Mouse (Mus musculus): ENCODE data around the gene 4933415A04Rik. TPM values are rescaled to one million over a fixed set of nuclear protein-coding genes. Genes with fewer than 3 reads are reported as not detected.

Gene 4933415A04Rik
- total and polyA plus RNA-seq, 3 experiments: not detected

- Histone ChIP-seq H3K9ac (ENCODE audit: control insufficient read depth, low read depth, low read length, poor library complexity, severe bottlenecking) (no peak overlapping the region), H3K4me3 (ENCODE audit: control insufficient read depth in 1 of 2, insufficient read depth in 1 of 2, low read depth in 2 of 2, low read length in 2 of 2) (no peak overlapping the region), H3K27ac (ENCODE audit: control insufficient read depth, low read depth, low read length) (no peak overlapping the region), H3K4me1 (ENCODE audit: control insufficient read depth in 1 of 2, insufficient read depth in 2 of 2, low read length in 2 of 2) (no peaks in the 10 kb centered on the region), H3K36me3 (ENCODE audit: control insufficient read depth in 1 of 2, insufficient read depth in 2 of 2, low read length in 2 of 2) (no peaks in the 10 kb centered on the region), H3K27me3 (ENCODE audit: control insufficient read depth in 1 of 2, insufficient read depth in 2 of 2, low read length in 2 of 2) (no peaks in the 10 kb centered on the region), H3K9me3 (replicated peaks; ENCODE audit: insufficient read depth, low read length) (no peaks in the 10 kb centered on the region), H3K79me2 (ENCODE audit: control insufficient read depth, insufficient read depth, low read length, poor library complexity) (no peaks in the 10 kb centered on the region)
- no peak for DNase-seq (ENCODE audit: low read depth, low spot score)
- no peak for TF ChIP-seq MXI1 (IDR thresholded peaks at IDR 0.05; ENCODE audit: low read depth, low read length)
These were observed 40.9 kb upstream of the 4933415A04Rik start for GRCm38 (mm10) chr11:43545873-43546475.

GRCm38 (mm10) chr11:43546678-43547077 is 40.2 kb upstream of the 4933415A04Rik start:
- H3K4me1 ChIP-seq (ENCODE audit: control insufficient read depth in 1 of 2, insufficient read depth in 2 of 2, low read length in 2 of 2): no peaks in the 10 kb centered on the region

DNA sequence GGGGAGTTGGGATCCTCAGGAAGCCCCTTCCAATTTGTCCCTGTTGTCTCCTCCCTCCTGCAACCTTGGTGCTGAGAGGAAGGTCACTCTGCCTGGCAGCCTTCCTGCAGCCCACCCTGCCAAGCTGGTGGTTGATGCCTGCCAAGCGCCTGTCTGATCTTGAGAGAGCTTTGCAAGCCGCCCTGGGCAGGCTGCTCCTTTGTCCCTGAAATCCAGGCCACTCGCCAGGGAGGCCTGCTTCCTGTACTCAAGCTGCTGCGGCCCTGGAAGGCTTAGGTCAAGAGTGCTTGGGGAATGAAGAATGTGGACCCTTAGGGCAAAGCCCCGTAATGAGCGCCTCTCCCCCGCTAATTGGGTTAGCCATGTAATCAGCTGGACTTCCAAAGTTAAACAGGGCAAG is 38.7 kb upstream of the 4933415A04Rik start:
- TF ChIP-seq RAD21 (IDR thresholded peaks at IDR 0.05; ENCODE audit: low read depth, low read length) (no peak), ZKSCAN1 (IDR thresholded peaks at IDR 0.05; ENCODE audit: low read depth, low read length) (no peak), RCOR1 (IDR thresholded peaks at IDR 0.05; ENCODE audit: low read depth, low read length) (no peak), NRF1 (IDR thresholded peaks at IDR 0.05; ENCODE audit: insufficient read depth, low read depth, low read length, poor library complexity, severe bottlenecking) (no peak), UBTF (IDR thresholded peaks at IDR 0.05; ENCODE audit: borderline replicate concordance, insufficient read depth, low read depth, low read length) (no peak), GATA1 (IDR thresholded peaks at IDR 0.05; ENCODE audit: low read depth, low read length) (no peak), KAT2A (conservative IDR thresholded peaks at IDR 0.05; ENCODE audit: low read depth, low read length) (no peak)
- Histone ChIP-seq H3K27ac (ENCODE audit: control insufficient read depth, low read depth, low read length) (no peak overlapping the region), H3K9ac (ENCODE audit: control insufficient read depth, low read depth, low read length, poor library complexity, severe bottlenecking) (no peak overlapping the region)

More at GRCm38 (mm10) chr11:43546678-43547077, 40.2 kb upstream of the 4933415A04Rik start:
- H3K4me3 ChIP-seq (ENCODE audit: control insufficient read depth in 1 of 2, insufficient read depth in 1 of 2, low read depth in 2 of 2, low read length in 2 of 2): no peak overlapping the region
- no peaks in the 10 kb centered on the region for H3K9me3 ChIP-seq (replicated peaks; ENCODE audit: insufficient read depth, low read length)
- TF ChIP-seq GATA1 (IDR thresholded peaks at IDR 0.05; ENCODE audit: low read depth, low read length): no peak
- TF ChIP-seq MAFK (IDR thresholded peaks at IDR 0.05; ENCODE audit: borderline replicate concordance, low read depth, low read length): no peak
- TF ChIP-seq EP300 (IDR thresholded peaks at IDR 0.05; ENCODE audit: low read depth in 1 of 2, low read length in 2 of 2): no peak
- TF ChIP-seq HCFC1 (IDR thresholded peaks at IDR 0.05; ENCODE audit: low read depth, low read length): no peak
- TF ChIP-seq MAZ (IDR thresholded peaks at IDR 0.05; ENCODE audit: low read depth, low read length): no peak
- TF ChIP-seq TAL1 (IDR thresholded peaks at IDR 0.05; ENCODE audit: low read length): no peak
- TF ChIP-seq SIN3A (IDR thresholded peaks at IDR 0.05; ENCODE audit: low read length): no peak
- no peak for TF ChIP-seq NELFE (IDR thresholded peaks at IDR 0.05; ENCODE audit: low read depth, low read length)
- no peak for TF ChIP-seq ZNF384 (IDR thresholded peaks at IDR 0.05; ENCODE audit: low read depth, low read length)
- TF ChIP-seq GABPA (IDR thresholded peaks at IDR 0.05; ENCODE audit: low read depth, low read length): no peak
- no peak for TF ChIP-seq MYC (IDR thresholded peaks at IDR 0.05; ENCODE audit: low read depth, low read length)
- no peaks in the 10 kb centered on the region for H3K36me3 ChIP-seq (ENCODE audit: control insufficient read depth in 1 of 2, insufficient read depth in 2 of 2, low read length in 2 of 2)
- H3K79me2 ChIP-seq (ENCODE audit: control insufficient read depth, insufficient read depth, low read length, poor library complexity): no peaks in the 10 kb centered on the region
- no peak overlapping the region for H3K9ac ChIP-seq (ENCODE audit: control insufficient read depth, low read depth, low read length, poor library complexity, severe bottlenecking)
- H3K27ac ChIP-seq (ENCODE audit: control insufficient read depth, low read depth, low read length): no peak overlapping the region
- no peak for DNase-seq (ENCODE audit: low read depth, low spot score)
- H3K27me3 ChIP-seq (ENCODE audit: control insufficient read depth in 1 of 2, insufficient read depth in 2 of 2, low read length in 2 of 2): no peaks in the 10 kb centered on the region

More for the DNA sequence above, 38.7 kb upstream of the 4933415A04Rik start:
- Histone ChIP-seq H3K27me3 (ENCODE audit: control insufficient read depth in 1 of 2, insufficient read depth in 2 of 2, low read length in 2 of 2) (no peaks in the 10 kb centered on the region), H3K36me3 (ENCODE audit: control insufficient read depth in 1 of 2, insufficient read depth in 2 of 2, low read length in 2 of 2) (no peaks in the 10 kb centered on the region), H3K4me3 (ENCODE audit: control insufficient read depth in 1 of 2, insufficient read depth in 1 of 2, low read depth in 2 of 2, low read length in 2 of 2) (no peak overlapping the region), H3K9me3 (replicated peaks; ENCODE audit: insufficient read depth, low read length) (no peaks in the 10 kb centered on the region), H3K79me2 (ENCODE audit: control insufficient read depth, insufficient read depth, low read length, poor library complexity) (no peaks in the 10 kb centered on the region), H3K4me1 (ENCODE audit: control insufficient read depth in 1 of 2, insufficient read depth in 2 of 2, low read length in 2 of 2) (no peaks in the 10 kb centered on the region)
- no peak for DNase-seq (ENCODE audit: low read depth, low spot score)
